Mouse (Mus musculus): ENCODE measurements at regions not wholly inside any gene's neighbourhood (a gene's known extent, or its start where the extent isn't known, plus 50 kb on each side); places are given as distances from the start of the nearest gene placed in this dataset.

DNA sequence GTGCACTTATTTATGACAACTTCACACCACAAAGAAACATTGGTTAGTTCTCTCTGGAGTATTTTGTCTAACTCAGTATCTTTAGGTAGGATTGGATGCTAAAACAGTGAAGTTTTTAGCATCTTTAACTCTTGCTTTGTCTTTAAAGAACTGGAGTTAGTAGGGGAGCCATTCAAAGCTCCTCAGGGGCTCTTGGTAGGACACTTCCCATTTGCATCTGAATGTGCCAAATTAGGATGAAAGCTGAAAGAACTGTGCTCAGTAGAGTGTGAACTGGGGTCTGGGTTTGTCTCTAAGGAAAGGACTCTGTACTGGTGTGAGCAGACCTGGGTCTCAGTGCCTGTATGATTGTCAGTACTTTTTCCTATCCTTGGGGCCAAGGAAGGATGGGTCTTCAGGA, 116.7 kb upstream of the Nrxn3 start:
- TF ChIP-seq CTCF (conservative IDR thresholded peaks at IDR 0.05; ENCODE audit: low read length) (no peak), NANOG (IDR thresholded peaks at IDR 0.05; ENCODE audit: borderline replicate concordance, low read length) (peak; percentile 74)
